In genomic region chr12:84759063-84759462, GRCm38 (mm10) we compare ENCODE assay signal across 11 mouse cellular contexts. TPM values are rescaled to one million over a fixed set of nuclear protein-coding genes. Genes with fewer than 3 reads are reported as not detected.
DNase-seq lines count a peak whose midpoint lies in the region; ATAC-seq and TF ChIP-seq lines count a peak whose summit lies in the region.
"Had no signal": no experiment of that assay in that cellular context is flagged by ENCODE, and none has a peak within 500 bp of the region (broad histone marks: within the 10 kb centered on the region; RNA-seq: fewer than 3 reads in every experiment).

No protein-coding gene starts in this region.

- H3K9ac ChIP-seq in intestine, embryonic 15.5 days, result no peak overlapping the region
- H3K9ac ChIP-seq: stomach, embryonic 15.5 days had no signal

- no peaks in the 10 kb centered on the region for H3K9me3 ChIP-seq in intestine, embryonic 15.5 days
- H3K9me3 ChIP-seq: stomach, embryonic 15.5 days had no signal

- no peaks in the 10 kb centered on the region for H3K27me3 ChIP-seq in intestine, embryonic 15.5 days (replicated peaks)
- H3K27me3 ChIP-seq: stomach, embryonic 15.5 days had no signal

- H3K27ac ChIP-seq in intestine, embryonic 15.5 days, result no peak overlapping the region
- H3K27ac ChIP-seq: stomach, embryonic 15.5 days had no signal

- TF ChIP-seq POLR2A in lung, adult 2 months (IDR thresholded peaks at IDR 0.05; ENCODE audit: borderline replicate concordance, extremely low read depth, low read depth, low read length), result no peak

- 83% methylated on average over 2 of the region's 2 CpGs for WGBS in lung, adult 2 months
- WGBS in intestine, embryonic 15.5 days, result 85% methylated on average over 2 of the region's 2 CpGs

- peaks cover 5% of the 10 kb centered on the region; the same call in 1 of the 2 replicates for H3K4me1 ChIP-seq in lung, adult 2 months (ENCODE audit: control insufficient read depth, insufficient read depth, low read length)
- no peaks in the 10 kb centered on the region for H3K4me1 ChIP-seq in intestine, embryonic 15.5 days (replicated peaks)
- H3K4me1 ChIP-seq: stomach, embryonic 15.5 days had no signal

- peaks cover 28% of the 10 kb centered on the region; the same call in 1 of the 2 replicates for H3K36me3 ChIP-seq in intestine, embryonic 15.5 days

- no peak overlapping the region for H3K4me2 ChIP-seq in intestine, embryonic 15.5 days (replicated peaks)
- H3K4me2 ChIP-seq: stomach, embryonic 15.5 days had no signal

- peak; percentile 67 for ATAC-seq in common myeloid progenitor, adult 5-6 weeks (replicated peaks; ENCODE audit: low read depth, poor library complexity, severe bottlenecking)
- ATAC-seq in intestine, embryonic 15.5 days, result no peak

- 0 out of 2 replicates have a peak, but pooled peaks have one; percentile 5 for TF ChIP-seq CTCF in lung, adult 2 months (IDR thresholded peaks at IDR 0.05; ENCODE audit: insufficient read depth, low read length)

- peak; percentile 65 for DNase-seq in embryo, embryonic 10 days (ENCODE audit: low spot score)
- no peak for DNase-seq in embryo, embryonic 9.5 days (ENCODE audit: extremely low spot score)
- DNase-seq in lung, adult 2 months, result no peak
- DNase-seq in lung, postnatal 4 days, result no peak
- DNase-seq in thymus, postnatal 0 days (ENCODE audit: low spot score), result peak; percentile 74
- DNase-seq in layer of hippocampus, postnatal 36 days, result no peak
- DNase-seq: gastrocnemius, postnatal 10 days; kidney, adult 8-10 months had no signal

- no peak overlapping the region for H3K4me3 ChIP-seq in lung, adult 2 months (replicated peaks; ENCODE audit: extremely low read depth, low read depth, low read length)
- no peak overlapping the region for H3K4me3 ChIP-seq in intestine, embryonic 15.5 days (replicated peaks)
- H3K4me3 ChIP-seq: stomach, embryonic 15.5 days had no signal

RNA-seq across cellular contexts. Expression of gene Npc2, which starts 13.9 kb away (rescaled TPM):
- polyA plus RNA-seq in lung, adult 2 months (2012; rRNA removed), result 572 and 1,005 TPM in 2 replicates
- 46.6 and 49.1 TPM in 2 replicates for total RNA-seq in common myeloid progenitor, adult 5-6 weeks (2017)
- polyA plus RNA-seq in thymus, postnatal 0 days (2015; fragmentation: Nextera tagmentation; extraction: Ambion mirVana), result 89.7 and 93.1 TPM in 2 replicates
- total RNA-seq in layer of hippocampus, postnatal 36 days (2021), result 10 to 100 TPM; 27.4 to 28.6 TPM
- 76.7 and 77.9 TPM in 2 replicates for polyA plus RNA-seq in intestine, embryonic 15.5 days (2015; fragmentation: Nextera tagmentation; extraction: Ambion mirVana)

RNA-seq across cellular contexts. Expression of gene Isca2, which starts 14.0 kb away (rescaled TPM):
- 28.0 and 34.2 TPM in 2 replicates for polyA plus RNA-seq in lung, adult 2 months (2012; rRNA removed)
- 59.2 and 61.6 TPM in 2 replicates for total RNA-seq in common myeloid progenitor, adult 5-6 weeks (2017)
- polyA plus RNA-seq in thymus, postnatal 0 days (2015; fragmentation: Nextera tagmentation; extraction: Ambion mirVana), result 156 TPM in 2 replicates
- total RNA-seq in layer of hippocampus, postnatal 36 days (2021), result 10 to 100 TPM; 54.7 to 58.6 TPM
- 124 and 134 TPM in 2 replicates for polyA plus RNA-seq in intestine, embryonic 15.5 days (2015; fragmentation: Nextera tagmentation; extraction: Ambion mirVana)

Comparison
In these comparisons a context has a peak if more than half of its experiments do, and no peak if none do; other contexts are left out.
1. DNase-seq: peak in embryo, embryonic 10 days (single experiment) and thymus, postnatal 0 days (single experiment); none in embryo, embryonic 9.5 days (single experiment), lung, adult 2 months (single experiment), lung, postnatal 4 days (0 of 2) and layer of hippocampus, postnatal 36 days (0 of 2).